Mouse (Mus musculus) ES-E14 (cell line): ENCODE data around the gene Homer2.
A peak's percentile ranks its signal among the peaks of the same experiment; 100 is the strongest.

Source experiments
- CHD2 ChIP-seq: IDR thresholded peaks from 2 replicates; pipeline ENCODE4 v1.6.1; 2014; ENCODE audit warnings: mild to moderate bottlenecking, low read depth, low read length, inconsistent platforms
- ZC3H11A ChIP-seq: IDR thresholded peaks from 2 replicates; pipeline ENCODE4 v1.6.1; 2012; ENCODE audit warnings: low read depth, mild to moderate bottlenecking, inconsistent platforms, low read length, borderline replicate concordance

- peak; percentile 34; the same call in 1 of the 2 replicates for TF ChIP-seq ZC3H11A
- TF ChIP-seq CHD2 = no peak
Measured at GRCm38 (mm10) chr7:81626460-81626859, 80.9 kb downstream of the Homer2 start.
